Mouse (Mus musculus): ENCODE measurements at regions not wholly inside any gene's neighbourhood (a gene's known extent, or its start where the extent isn't known, plus 50 kb on each side); places are given as distances from the start of the nearest gene placed in this dataset.

DNA sequence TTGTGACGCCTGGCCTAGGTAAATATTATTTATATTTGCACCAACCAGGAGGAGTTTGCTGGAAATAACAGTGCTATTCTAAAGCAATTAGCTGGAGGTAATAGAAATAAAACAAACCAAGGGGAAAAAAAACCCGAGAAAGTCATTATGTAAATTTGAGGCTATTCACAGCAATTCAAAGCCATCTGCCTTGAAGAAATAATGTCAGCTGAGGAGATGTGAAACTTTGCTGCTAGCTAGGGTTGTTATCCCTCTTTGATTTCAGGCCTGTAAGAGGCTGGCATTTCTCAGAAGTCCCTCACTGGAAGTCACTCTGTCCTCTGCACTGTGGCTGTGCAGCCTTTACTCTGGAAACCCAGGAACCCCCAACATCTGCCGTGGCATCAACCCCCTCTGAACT is 67.5 kb upstream of the Map1b start:
- no peak for DNase-seq (ENCODE audit: low read depth, low spot score)

DNA sequence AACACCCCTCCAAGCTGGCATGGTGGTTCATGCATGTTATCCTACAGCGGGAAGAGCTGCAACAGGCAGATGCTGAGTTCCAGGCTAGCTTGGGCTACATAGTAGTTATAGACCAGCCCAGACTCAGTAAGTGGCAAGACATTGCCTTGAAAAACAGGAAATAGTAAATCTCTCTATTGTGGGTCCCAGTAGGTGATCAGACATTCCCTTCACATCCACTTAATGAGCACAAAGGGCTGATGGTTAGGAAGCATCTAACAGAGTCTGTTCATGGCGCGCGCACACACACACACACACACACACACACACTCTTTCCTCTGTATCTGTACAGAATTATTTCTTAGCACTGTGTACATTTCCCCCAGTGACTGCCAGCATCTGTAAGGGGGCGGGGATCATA is 64.0 kb upstream of the Map1b start:
- no peak for DNase-seq (ENCODE audit: low read depth, low spot score)

DNA sequence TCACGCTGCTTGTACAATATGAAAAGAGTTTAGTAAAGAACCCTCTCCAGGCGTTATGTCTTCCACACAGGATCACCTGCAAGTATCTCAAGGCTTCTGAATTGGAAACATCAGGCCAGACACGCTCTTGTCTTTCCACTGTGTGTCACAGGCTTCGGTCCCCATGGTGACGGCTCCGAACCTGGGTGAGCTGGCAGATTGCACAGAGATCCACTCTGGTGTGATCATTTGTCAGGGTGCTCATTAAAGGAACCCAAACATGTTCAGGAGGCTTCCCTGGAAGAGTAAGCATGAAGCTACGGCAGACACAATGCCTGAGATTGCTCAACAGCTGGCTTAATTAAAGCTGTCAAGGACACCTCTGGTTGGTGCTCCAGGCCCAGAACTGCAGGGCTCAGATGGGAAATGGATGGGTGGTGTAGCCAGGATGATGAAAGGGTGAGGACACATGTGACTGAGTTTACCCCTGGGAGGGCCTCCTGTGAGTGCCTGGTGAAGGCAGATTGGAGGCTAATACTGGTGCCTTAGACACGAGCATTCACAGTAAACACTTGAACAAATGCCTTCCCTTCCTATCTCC is 63.3 kb upstream of the Map1b start:
- DNase-seq (ENCODE audit: low read depth, low spot score): no peak

GRCm38 (mm10) chr13:99577686-99578085 is 61.3 kb upstream of the Map1b start:
- DNase-seq (ENCODE audit: low read depth, low spot score): no peak

DNA sequence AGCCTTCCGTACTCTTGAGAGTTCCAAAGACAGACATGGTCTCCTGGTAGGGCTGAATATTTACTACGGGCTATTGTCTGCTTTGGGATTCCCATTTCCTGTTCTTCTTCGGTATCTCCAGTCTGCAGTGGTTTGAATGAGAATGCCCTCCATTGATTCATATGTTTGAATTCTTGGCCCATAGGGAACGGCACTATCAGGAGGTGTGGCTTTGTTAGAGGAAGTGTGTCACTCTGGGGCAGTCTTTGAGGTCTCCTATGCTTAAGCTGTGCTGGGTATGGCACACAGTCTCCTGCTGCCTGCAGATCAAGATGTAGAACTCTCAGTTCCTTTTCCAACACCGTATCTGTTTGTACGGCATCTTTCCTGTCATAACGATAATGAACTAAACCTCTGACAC is 56.7 kb upstream of the Map1b start:
- no peak for DNase-seq (ENCODE audit: low read depth, low spot score)

DNA sequence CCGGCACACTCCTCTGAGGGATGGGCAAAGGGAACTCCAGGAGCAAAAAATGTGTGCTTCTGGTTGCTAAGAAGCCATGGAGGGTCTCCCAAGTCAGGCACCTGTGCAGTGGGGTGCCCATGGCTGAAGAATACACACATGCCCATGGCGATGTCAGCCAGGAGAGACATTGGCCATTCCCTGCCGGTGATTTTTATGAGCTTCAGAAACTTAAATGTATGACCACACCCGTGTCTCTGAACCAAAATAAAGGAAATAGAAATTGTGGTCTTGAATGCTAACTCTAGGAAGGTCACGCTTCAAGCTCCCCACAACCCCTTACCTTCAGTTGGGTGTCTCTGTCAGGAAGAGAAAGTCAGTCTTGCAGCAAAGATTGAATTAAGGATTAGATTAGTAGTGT is 56.0 kb upstream of the Map1b start:
- DNase-seq (ENCODE audit: low read depth, low spot score): no peak

All from embryo, embryonic 11.5 days (tissue).